Mouse (Mus musculus): Measurements from ENCODE around the gene Has1.

GRCm38 (mm10) chr17:17826751-17827657, 28.0 kb downstream of the Has1 start, which contains the start of gene Spaca6:
- TF ChIP-seq POLR2A (IDR thresholded peaks at IDR 0.05; ENCODE audit: extremely low read depth, insufficient read depth, low read length) (peak; percentile 78), CTCF (IDR thresholded peaks at IDR 0.05; ENCODE audit: low read depth, low read length) (no peak)

All from liver, adult 2 months (tissue).